Mouse (Mus musculus): Measurements from ENCODE around the gene Drd4. TPM values are rescaled to one million over a fixed set of nuclear protein-coding genes. Genes with fewer than 3 reads are reported as not detected.

Gene Drd4
- polyA plus RNA-seq (2012; rRNA removed): 1.1 TPM in 2 replicates

GRCm38 (mm10) chr7:141291921-141292582 is at the start of gene Drd4:
Drd4 (plus strand) TSS chr7:141292006.

DNA sequence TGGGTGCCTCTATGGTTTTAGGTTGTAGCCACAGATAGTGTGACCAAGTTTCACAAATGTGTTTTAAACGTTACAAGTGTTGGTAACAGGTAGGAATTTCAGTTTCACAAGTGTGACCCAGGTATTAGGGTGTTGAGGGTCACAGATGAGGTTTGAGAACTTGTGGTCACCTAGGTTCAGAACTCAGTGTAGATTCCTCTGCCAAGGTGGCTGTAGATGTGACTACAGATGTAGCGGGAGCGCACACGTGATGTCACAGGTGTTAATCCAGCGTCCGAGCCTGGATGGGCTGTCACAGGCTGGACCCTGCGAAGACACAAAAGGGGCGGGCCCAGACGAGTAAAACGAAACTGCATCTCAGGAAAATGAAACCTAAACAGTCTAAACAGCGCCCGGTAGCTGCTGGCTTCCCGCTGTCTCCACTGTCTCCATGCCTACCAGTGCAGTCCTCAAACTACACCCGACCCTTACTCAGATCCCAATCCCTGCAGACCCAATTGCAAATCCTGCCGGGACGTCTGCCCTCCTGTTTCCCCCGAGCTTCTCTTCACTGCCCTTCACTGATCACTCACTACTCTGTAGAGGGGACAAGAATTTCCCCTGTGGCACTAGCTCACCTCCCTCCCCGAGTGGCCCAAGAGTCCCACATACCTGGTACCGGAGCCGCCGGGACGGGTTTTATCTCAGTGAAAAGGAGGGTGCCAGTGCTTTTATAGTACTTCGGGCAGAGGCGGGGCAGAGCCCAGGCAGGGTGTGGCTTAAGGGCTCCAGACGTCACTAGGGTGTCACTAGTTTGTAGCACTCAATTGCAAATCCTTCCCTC is 25.9 kb upstream of the Drd4 start, which contains the start of gene Irf7:
TSS of gene Irf7 (minus strand) at position 743 of the 823 bp plus-strand sequence.

DNA sequence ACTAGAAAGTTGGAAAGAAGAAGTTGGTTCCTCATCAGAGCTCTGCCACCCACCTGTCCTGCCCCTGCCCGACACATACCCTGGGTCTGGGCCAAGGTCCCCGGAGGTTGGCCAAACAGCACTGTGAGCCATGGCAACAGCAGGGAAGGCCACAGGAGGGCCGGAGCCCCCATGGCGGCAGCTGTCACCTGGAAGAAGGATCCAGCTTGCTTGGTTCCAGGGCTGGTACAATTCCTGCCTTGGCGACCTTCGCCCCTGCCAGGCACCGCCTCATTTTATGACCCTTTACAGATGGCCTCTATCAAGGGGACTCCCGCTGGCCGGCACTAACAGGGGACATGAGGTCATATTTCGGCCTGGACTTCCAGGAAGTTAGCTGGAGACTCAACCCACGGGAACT is 15.3 kb upstream of the Drd4 start, which contains the start of gene Cdhr5:
TSS of gene Cdhr5 (minus strand) at position 241 of the 400 bp plus-strand sequence.

DNA sequence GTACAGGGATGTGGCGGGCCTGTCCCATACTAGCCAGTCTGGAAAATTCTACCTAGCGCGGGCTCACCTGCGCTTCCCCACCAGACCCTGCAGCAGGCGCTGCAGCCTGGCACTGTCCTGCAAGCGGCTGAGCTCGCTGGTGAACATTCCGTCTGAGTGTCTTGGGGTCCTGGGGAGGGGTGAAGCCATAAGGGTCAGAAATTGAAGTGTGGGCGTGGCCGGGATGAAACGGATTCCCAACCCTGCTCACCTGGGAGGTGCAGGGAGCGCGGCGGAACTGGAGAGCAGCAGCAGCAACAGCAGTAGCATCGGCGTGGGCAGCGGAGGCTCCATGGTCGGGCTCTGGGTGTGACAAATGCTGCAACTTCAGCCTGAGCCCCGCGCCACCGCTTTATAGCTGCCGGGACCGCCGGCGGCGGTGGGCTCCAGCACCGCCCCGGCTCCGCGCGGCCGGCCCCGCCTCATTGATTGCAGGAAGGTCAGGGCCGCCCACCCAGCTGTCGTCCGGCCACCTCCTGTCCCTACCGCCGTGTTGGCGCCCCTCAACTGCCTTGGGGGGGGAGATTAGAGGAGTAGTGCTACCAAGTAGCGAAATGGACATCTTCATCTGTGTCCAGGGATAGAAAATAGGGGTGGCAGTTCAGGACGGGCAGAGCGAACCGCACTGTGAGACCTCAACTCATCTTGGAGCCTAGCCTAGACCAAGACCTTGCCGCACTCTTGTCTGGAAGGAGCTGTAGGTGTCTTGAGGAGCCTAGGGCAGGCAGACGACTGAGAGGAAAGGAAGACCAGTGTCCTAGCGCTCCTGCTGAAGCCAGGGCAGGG is 12.8 kb upstream of the Drd4 start, which contains the start of gene Sct:
TSS of gene Sct (minus strand) at position 368 of the 825 bp plus-strand sequence.

GRCm38 (mm10) chr7:141327469-141328372 is 35.9 kb downstream of the Drd4 start, which contains the start of the genes Deaf1 and Tmem80:
Deaf1 (minus strand) TSS chr7:141327690.
Tmem80 (plus strand) TSS chr7:141327739.

GRCm38 (mm10) chr7:141338576-141339131 is 46.8 kb downstream of the Drd4 start, which contains the start of gene Eps8l2:
Eps8l2 (plus strand) TSS chr7:141338880.

Other genes with a start within 250 kb of the Drd4 start
- 154 and 158 TPM in 2 replicates for gene B4galnt4, start 230.9 kb upstream of the Drd4 start, polyA plus RNA-seq (2012; rRNA removed)
- 0.28 and 4.0 TPM in 2 replicates for gene Pkp3, start 213.8 kb upstream of the Drd4 start, polyA plus RNA-seq (2012; rRNA removed)
- 1.4 and 2.1 TPM in 2 replicates for gene Sigirr, start 191.4 kb upstream of the Drd4 start, polyA plus RNA-seq (2012; rRNA removed)
- 0.33 and 1.8 TPM in 2 replicates for gene Ano9, start 174.2 kb upstream of the Drd4 start, polyA plus RNA-seq (2012; rRNA removed)
- 49.2 and 50.0 TPM in 2 replicates for gene Ptdss2, start 169.6 kb upstream of the Drd4 start, polyA plus RNA-seq (2012; rRNA removed)
- gene Rnh1, start 119.1 kb upstream of the Drd4 start, polyA plus RNA-seq (2012; rRNA removed): 49.4 and 54.4 TPM in 2 replicates
- gene Hras, start 98.0 kb upstream of the Drd4 start, polyA plus RNA-seq (2012; rRNA removed): 138 and 141 TPM in 2 replicates
- gene Lrrc56, start 97.8 kb upstream of the Drd4 start, polyA plus RNA-seq (2012; rRNA removed): 16.0 and 18.6 TPM in 2 replicates
- gene Lmntd2, start 77.9 kb upstream of the Drd4 start, polyA plus RNA-seq (2012; rRNA removed): 4.9 and 5.2 TPM in 2 replicates
- gene Rassf7, start 76.1 kb upstream of the Drd4 start, polyA plus RNA-seq (2012; rRNA removed): 29.0 and 31.4 TPM in 2 replicates
- 33.3 and 39.2 TPM in 2 replicates for gene Phrf1, start 63.2 kb upstream of the Drd4 start, polyA plus RNA-seq (2012; rRNA removed)
- 6.9 and 11.5 TPM in 2 replicates for gene Irf7, start 25.5 kb upstream of the Drd4 start, polyA plus RNA-seq (2012; rRNA removed)
- 0.01 and 0.03 TPM in 2 replicates for gene Cdhr5, start 15.2 kb upstream of the Drd4 start, polyA plus RNA-seq (2012; rRNA removed)
- 1.7 and 4.0 TPM in 2 replicates for gene Sct, start 12.9 kb upstream of the Drd4 start, polyA plus RNA-seq (2012; rRNA removed)
- 74.1 and 82.3 TPM in 2 replicates for gene Deaf1, start 35.7 kb downstream of the Drd4 start, polyA plus RNA-seq (2012; rRNA removed)
- gene Tmem80, start 35.7 kb downstream of the Drd4 start, polyA plus RNA-seq (2012; rRNA removed): 75.9 and 79.9 TPM in 2 replicates
- 0.98 and 3.3 TPM in 2 replicates for gene Eps8l2, start 46.9 kb downstream of the Drd4 start, polyA plus RNA-seq (2012; rRNA removed)
- gene Taldo1, start 100.2 kb downstream of the Drd4 start, polyA plus RNA-seq (2012; rRNA removed): 259 and 309 TPM in 2 replicates
- 68.5 and 73.1 TPM in 2 replicates for gene Gatd1, start 122.1 kb downstream of the Drd4 start, polyA plus RNA-seq (2012; rRNA removed)
- 34.4 and 41.7 TPM in 2 replicates for gene Cend1, start 137.5 kb downstream of the Drd4 start, polyA plus RNA-seq (2012; rRNA removed)
- gene Slc25a22, start 145.9 kb downstream of the Drd4 start, polyA plus RNA-seq (2012; rRNA removed): 129 and 134 TPM in 2 replicates
- 17.0 and 20.2 TPM in 2 replicates for gene Pidd1, start 152.0 kb downstream of the Drd4 start, polyA plus RNA-seq (2012; rRNA removed)
- 1,057 and 1,069 TPM in 2 replicates for gene Rplp2, start 155.4 kb downstream of the Drd4 start, polyA plus RNA-seq (2012; rRNA removed)
- gene Pnpla2, start 163.2 kb downstream of the Drd4 start, polyA plus RNA-seq (2012; rRNA removed): 16.5 and 18.9 TPM in 2 replicates
- 4.3 and 5.9 TPM in 2 replicates for gene Cracr2b, start 169.1 kb downstream of the Drd4 start, polyA plus RNA-seq (2012; rRNA removed)
- 101 and 105 TPM in 2 replicates for gene Cd151, start 175.4 kb downstream of the Drd4 start, polyA plus RNA-seq (2012; rRNA removed)
- gene Polr2l, start 183.1 kb downstream of the Drd4 start, polyA plus RNA-seq (2012; rRNA removed): 47.7 and 49.9 TPM in 2 replicates
- gene Tspan4, start 183.2 kb downstream of the Drd4 start, polyA plus RNA-seq (2012; rRNA removed): 30.6 and 45.5 TPM in 2 replicates
- gene Chid1, start 247.9 kb downstream of the Drd4 start, polyA plus RNA-seq (2012; rRNA removed): 27.8 and 31.7 TPM in 2 replicates